Mouse (Mus musculus) layer of hippocampus, adult 9-11 months (tissue): ENCODE data around the gene Oxld1.

Source experiments
- DNase-seq: peaks from one replicate; pipeline ENCODE4 v3.0.0; 2022

The Oxld1 gene

DNA sequence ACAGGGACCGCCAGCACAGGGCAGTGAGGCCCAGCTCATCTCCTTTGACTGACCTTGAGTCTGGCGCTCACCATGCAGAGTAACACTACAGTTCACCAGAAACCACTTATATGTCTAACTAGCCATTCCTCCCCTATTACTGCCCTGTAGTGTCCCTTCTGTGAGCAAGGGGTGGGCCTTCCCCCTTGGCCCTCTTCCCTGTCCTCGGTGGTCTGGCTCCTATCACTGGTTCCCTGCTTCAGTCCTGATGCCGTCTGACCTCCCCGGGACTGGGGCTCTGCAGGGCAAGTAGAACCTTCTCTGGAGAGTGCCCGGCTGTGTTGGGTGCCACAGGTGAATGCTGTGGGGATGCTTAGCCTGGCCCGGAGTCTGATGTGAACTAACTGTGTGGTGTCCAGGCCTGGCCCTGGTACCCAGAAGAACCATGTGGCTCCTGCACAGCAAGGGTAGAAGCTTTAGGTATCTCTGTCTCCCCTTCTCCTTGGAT, 25.6 kb upstream of the Oxld1 start:
- no peak for DNase-seq

DNA sequence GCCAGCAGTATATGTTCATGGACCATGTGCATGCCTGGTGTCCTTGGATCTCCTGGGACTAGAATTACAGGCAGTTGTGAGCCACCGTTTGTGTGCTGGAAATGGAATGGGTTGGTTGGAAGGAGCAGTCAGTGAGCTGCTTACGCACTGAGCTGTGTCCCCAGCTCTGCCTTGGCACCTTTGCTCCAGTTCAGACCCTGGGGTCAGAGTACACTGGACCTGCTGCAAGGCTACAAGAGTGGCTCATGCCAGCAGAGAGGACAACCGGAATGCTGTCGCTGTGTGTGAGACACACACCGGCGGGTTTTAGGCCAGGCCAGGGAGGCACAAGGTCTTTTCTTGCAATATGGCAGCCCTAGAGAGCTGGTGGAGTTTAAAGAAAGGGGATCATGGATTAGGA, 14.2 kb upstream of the Oxld1 start:
- DNase-seq, result no peak

DNA sequence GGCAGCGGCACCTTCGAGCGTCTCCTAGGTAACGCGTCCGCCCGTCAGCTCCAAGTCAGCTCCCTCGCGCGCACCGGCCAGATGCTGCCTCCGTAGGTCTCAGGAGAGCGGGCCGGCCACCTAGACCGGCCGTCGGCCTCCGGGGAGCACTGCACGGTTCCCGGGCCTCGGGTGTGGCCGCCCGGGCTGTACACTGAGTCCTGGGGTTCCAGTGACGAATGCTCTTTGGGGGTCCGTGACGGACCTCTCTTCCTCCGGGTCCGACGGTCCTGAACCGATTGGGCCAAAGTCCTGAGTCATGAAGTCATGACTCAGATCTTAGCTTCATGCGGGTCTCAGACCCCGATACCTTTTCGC, 9.8 kb upstream of the Oxld1 start:
- no peak for DNase-seq

DNA sequence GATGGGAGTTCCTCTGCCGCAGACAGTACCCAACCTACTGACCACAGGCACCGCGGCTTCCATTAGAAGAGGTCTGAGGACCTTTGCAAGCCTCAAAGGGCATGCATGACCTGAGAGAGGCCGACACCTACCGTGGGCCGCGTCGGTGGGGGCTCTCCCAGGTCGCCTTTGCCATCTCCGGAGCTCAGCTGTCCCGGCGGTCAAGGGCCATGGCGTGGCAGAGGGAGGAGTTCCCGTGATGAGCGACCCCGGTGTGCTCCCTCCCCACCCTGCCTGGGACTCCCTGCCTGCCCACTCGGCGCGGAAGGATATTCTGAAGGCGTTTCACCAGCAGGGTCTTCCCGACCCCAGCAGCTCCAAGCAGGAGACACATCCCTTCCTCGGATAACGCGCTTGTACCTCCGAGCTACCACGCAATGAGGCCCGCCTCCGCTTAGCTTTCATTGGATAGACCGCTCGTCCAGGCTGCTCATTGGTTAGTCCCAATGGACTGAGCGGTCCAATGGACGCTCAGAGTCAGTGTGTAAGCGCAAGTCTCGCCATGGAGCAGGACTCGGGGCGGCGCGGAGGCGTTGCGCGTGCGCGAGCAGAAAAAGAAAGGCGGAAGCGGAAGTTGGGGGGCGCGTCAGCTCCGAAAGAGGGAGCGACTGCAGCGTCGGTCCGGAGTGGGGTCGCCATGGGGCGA, 9.3 kb upstream of the Oxld1 start, which contains the start of gene Arl16:
Gene Arl16, minus strand, starts transcription at position 557 of the 685 bp plus-strand sequence.
- peak; percentile 97 for DNase-seq

DNA sequence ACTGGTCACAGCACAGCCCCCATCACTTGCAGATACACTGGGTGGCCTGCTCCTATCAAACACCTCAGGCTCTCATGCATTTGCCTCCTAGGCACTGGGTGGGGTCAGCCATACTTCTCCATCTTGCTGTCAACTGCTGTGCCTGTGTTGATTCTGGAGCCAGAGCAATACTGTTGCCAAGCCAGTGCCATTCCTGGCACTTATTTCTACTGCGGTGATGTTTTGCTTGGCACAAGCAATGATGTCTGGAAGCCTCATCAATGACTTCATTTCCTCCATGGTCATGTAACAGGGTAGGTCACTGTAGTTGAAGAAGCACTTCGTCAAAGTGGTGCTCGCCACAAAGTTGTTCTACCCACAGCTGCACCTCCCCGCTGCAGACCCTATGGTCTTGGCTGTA, 7.7 kb upstream of the Oxld1 start:
- no peak for DNase-seq

DNA sequence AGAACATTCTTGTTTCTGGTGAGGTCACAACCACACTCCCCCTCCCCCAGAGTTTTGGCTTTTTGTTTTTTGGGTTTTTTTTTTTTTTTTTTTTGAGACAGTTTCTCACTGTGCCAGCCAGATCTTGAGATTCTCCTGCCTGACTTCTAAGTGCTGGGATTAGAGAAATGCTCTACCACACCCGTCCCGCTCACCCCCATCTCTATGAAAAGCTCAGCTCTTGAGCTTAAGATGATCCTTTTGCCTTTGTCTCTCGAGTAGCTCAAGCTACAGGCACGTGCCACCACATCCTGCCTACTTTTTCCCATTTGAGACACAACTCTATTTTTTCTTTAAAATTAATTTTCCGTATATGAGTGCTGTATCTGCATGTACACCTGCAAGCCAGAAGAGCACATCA, 6.5 kb upstream of the Oxld1 start:
- no peak for DNase-seq

DNA sequence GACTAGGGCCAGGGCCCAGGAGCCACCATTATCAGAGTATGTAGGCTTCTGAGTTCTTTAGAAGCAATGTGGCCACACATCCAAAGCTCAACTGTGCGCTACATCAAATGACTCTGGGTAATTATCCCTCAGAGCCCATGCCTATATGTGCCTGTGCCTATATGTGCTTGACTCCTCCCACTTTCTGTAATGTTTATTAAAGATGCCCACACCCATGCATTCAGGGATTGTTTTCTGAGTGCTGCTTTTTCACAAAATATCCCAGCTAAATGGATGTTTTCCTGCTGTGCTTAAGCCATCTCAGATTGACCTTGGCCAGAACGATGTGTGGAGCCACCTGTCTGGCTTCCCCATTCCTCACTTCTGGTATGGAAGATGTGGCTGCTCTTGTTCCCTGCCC, 5.7 kb upstream of the Oxld1 start:
- no peak for DNase-seq

DNA sequence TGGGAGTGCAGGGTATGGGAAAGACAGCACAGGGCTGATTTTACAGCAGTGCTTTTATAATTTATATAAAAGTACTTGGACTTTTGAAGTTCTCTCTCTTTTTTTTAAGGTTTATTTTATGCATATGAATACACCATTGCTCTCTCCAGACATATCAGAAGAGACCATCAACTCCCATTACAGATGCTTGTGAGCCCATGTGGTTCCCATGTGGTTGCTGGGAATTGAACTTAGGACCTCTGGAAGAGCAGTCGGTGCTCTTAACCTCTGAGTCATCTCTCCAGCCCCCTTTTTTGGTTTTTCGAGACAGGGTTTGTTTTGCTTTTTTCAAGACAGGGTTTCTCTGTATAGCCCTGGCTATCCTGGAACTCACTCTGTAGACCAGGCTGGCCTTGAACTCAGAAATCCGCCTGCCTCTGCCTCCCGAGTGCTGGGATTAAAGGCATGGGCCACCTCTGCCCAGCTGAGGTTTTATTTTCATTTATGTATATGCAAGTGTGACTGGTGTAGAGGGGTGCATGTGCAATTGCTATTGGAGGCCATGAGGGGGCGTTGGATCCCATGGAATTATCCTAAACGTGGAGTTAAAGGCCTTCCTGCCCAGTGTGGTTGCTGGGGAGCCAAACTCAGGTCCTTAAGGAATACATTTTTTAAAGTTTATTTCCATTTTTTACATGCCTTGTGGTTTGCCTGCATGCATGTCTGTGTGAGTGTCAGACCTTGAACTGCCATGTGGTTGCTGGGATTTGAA, 1.2 kb upstream of the Oxld1 start:
- no peak for DNase-seq

DNA sequence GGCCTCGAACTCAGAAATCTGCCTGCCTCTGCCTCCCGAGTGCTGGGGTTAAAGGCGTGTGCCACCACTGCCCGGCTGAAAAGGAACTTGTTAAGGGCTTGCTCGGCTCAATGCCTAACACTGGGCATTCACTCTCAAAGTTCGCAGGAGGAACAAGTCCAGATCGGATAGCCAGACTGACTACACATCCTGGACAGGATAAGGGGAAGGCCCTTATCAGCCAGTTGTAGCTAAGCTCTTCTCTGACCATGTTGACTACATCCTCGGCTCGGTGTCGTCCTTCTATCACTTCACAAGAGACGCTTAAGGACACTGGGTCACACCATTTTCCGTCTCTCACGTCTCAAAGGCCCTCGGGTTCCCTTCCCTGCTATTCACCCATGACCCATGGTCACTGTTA, 498 bp downstream of the Oxld1 start:
- DNase-seq, result no peak

DNA sequence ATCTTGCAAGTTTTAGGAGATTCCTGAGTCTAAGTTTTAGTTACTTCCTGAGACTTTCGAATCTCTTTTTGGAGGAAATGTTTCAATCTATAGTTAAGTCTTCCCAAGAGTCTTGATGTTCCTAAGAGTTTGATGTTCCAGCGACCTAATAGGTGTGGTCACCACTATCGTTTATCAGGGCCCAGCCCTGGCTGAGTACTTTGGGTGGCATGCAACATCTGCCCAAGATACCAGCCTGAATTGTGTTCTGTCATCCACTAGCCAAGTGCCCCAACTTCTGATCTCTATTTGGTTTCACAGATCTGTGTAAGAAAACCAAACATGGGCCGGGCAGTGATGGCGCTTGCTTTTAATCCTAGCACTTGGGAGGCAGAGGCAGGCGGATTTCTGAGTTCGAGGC, 2.5 kb downstream of the Oxld1 start:
- no peak for DNase-seq

DNA sequence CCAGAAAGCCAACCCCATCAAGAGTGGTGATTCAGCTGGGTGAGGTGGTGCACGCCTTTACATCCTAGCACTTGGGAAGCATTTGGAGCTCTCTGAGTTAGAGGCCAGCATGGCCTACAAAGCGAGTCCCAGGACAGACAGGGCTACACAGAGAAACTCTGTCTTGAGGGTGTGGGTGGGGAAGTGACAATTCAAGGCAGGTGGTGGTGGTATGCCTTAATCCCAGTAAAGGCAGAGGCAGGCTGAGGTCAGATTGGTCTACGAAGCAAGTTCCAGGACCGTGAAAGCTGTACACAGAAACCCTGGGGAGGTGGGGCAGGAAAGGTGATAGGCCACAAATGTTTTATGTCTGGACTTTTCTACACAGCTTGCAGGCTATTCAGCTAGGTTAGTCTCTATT, 2.9 kb downstream of the Oxld1 start:
- no peak for DNase-seq

DNA sequence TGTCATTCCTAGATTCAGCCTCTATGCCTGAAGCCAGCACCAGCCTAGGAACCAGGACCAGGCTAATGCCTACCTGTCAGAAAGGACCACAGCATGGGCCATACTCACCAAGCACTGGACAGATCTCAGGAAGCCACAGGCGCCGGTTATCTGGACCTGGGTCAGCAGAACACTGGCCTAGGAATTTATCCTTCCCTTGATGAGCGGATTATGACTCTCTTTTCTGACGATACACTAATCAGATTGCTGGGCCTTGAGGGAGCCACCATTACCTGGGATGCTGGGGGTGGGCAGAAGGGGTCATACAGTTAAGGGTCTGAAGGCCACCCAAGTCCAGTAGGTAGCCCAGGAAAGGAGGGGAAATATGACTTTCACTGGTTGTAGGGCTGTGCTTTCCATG, 4.6 kb downstream of the Oxld1 start, which contains the start of gene Pde6g:
Gene Pde6g, minus strand, starts transcription at position 195 of the 400 bp plus-strand sequence.
- no peak for DNase-seq

DNA sequence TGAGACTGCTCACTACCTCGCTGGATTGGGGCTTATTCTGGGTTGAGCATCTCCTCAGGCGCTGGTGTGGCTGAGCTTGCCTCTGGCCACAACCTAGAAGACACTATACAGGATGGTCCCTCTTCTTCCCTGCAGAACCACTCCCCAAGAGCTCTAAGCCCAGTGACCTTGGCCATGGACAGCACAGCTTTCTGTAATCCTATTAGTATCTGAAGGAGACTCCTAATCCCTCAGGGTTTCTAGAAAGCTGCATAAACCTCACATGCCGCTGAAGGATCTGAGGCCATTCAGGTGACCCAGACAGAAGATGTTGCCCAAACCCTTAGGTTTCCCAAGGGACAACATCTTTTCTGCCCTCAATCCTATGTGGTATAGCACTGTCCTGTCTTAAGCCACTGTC, 5.6 kb downstream of the Oxld1 start:
- no peak for DNase-seq

DNA sequence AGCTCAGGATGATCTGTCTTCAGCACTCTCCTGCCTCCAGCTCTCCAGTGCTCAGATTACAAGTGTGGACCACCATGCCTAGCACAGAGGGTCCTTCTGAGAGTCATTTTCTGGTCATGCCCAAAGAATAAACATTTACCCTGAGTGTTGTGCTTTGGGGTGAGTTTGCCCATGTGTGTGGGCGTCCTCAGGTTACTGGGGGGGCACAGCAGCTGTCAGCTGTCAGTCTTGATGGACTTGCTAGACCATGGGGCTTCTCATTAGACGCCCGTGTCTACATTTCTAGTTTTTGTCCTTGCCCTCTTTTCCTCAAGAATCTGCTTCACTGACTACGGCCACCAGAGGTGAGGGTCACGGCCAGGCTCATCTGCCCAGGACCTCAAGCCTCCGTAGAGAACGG, 10.7 kb downstream of the Oxld1 start:
- no peak for DNase-seq

DNA sequence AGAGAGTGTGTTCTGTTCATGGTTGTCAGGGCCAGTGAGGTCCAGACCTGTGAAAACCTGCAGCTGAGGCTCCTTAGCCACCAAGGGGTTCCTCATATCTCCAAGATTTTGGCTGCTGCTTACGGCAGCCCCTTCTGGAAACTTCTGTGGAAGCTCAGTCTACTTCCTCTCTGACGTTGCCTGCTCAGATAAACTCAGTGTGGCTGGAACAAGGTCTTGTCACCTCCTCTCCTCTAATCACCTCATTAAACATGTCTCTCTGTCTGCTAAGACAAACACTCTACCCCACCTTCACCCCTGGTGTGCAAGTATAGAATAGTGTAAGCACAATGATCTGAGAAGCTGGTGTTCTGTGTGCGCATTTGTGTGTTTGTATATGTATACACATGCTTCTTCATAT, 12.4 kb downstream of the Oxld1 start:
- DNase-seq, result no peak

DNA sequence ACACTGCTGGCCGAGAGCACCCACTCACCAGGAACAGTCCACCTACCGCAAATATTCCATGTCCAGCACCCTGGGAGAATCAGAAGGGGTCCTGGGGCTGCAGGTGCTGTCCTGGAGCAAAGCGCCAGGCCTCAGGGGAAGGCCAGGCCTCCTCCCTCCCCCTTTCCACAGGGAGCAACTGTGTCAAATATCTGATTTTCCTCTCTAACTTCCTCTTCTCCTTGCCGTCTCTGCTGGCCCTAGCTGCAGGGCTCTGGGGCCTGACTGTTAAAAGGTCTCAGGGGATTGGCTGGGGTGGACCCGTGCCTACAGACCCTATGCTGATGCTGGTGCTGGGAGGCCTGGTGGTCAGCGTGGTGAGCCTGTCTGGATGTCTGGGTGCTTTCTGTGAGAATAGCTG, 13.8 kb downstream of the Oxld1 start:
- DNase-seq, result no peak

DNA sequence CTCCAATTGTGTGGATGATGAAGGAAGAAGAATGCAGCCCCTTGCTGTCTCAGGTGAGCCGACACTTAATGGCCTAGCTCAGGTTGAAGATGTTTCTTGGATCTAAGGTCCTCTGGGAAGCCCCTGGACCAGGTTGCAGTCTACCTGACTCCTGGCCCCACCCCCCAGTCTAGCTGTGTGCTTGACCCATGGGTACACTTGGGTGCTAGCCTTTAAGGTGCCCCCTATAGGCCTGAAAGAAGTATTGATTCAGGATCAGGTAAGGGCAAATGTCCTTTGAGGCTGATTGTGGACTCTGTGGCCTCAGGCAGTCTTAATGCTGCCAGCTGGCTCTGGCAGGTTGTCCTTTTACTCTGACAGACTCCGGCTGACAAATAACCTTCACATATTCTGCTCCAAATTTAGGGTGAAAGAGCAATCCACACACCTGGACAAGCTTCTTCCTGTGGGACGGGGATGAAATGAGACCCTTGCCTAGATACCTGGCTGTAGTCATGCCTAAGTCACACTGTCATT, 15.0 kb downstream of the Oxld1 start:
- no peak for DNase-seq

DNA sequence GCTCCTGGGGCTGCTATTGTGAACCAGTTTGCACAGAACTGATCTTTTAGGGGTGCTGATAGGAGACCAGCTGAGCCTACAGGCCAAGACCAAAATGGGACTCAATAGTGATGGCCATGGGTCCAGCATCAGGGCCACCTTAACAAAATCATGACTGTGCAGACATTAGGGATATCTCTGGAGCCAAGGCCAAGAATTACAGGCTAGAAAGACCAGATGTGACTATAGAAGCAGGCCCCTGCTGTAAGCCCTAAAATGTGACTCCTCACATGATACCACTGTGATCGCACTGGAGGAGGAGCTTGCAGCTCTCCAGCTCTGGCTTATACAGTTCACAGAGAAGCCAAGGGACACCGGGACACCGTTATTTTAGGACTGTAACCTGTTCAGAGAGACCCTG, 15.5 kb downstream of the Oxld1 start, which contains the start of gene Tspan10:
Gene Tspan10, plus strand, starts transcription at position 301 of the 400 bp plus-strand sequence.
- no peak for DNase-seq

DNA sequence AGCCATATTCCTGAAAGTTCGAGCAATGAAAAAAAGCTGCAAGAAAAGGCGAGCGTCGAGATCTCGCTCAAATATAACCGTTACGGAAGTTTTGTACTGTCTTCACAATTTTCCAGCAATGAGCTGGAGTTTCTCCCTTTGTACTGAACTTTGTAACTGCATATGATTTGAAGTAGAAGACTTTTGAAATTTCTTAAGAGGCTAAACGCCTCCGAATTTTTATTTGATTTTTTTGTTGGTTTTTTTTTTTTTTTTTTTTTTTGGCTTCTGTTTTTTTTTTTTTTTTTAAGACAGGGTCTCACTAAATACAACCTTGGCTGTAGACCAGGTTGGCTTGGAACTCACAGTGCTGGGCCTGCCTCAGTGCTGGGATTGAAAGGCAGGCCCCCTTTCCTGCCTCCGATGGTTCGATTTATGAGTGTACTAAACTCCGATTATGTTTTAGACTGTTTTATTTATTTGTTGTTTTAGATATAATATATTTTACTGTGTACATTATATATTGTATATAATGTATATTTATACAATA, 19.9 kb downstream of the Oxld1 start:
- no peak for DNase-seq

DNA sequence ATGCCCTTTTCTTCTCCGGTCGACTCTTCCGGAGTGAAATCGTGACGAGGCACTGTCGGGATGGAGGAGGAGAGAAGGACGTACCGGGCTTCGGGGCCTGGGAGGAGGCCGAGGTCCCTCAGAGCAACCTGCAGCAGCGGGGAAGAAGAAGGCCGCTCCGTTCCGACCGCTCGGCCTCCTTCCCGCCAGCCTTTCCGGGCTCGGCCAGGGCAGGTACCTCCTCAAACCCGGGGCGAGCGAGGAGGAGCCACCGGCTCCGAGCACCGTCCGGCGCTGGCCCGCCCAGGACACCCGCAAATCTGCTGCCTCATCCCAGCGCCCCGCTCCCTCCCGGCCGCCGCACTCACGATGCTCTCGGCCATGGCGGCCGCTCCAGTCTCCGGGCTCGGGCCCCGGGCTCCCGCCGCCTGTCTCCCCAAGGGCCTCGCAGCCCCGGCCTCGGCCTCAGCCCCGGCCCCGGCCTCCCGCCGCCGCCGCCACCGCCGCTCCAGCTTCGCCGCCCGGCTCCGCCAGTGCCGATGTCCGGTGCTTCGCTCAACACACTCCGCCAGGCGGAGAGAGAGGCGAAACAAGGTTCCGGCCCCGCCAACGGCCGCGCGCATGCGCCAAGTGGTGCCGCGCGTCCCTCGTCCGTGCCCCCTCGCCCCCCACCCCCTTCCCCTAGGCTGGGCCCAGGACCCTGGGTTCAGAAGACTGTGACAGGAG, 20.6 kb downstream of the Oxld1 start, which contains the start of gene Nploc4:
Gene Nploc4, minus strand, starts transcription at position 557 of the 705 bp plus-strand sequence.
- DNase-seq, result peak; percentile 73

DNA sequence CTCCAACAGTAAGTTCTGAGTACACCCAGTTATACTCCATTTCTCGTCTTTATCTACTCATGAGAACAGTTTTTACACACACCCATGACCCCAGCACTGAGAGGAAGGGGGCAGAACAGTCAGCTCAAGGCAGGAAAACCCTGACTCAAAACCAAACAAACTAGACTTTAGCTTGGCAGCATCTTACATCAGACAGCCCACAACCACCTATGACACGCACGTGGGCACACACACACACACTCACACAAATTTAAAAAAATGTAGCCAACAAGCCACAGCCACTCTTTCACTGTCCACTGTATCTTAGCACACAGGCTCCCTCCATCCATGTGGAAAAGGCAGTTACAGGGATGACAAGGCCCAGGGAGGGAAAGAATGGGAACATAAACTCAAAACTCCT, 31.1 kb downstream of the Oxld1 start:
- no peak for DNase-seq

DNA sequence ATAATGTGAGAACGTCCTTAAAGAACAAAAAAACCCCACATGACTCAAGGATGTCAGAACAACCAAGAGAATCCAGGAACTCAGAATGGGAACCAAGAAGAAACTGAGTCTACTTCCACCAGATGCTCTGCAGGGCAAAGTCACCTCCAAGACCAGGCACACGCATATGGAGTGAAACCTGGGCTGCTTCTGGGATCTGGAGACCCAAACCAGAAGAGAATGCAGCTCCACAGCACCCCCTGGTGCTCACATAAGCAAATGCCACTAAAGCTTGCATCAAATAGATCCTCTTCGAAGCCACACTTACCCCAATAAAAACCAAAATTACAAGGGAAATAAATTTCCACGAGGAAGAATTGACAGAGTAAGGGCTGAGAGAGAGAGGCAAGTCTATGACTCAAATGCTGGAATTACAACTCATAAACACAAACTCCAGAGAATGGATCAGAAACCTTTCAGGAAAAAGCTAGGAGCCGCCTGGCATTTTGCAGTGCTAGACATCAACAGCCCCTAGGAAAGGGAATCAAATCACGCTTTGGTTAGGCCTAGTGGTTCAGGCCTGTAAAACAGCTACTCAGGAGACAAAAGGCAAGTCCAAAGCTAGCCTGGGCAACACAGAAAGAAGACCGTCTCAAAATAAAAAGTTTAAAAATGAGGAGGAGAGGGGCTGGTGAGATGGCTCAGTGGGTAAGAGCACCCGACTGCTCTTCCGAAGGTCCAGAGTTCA, 34.1 kb downstream of the Oxld1 start:
- DNase-seq, result peak; percentile 41
